Mouse (Mus musculus): ENCODE data around the gene Ccnyl1. TPM values are rescaled to one million over a fixed set of nuclear protein-coding genes. Genes with fewer than 3 reads are reported as not detected.
"Not testable (repeated sequence)": the region's sequence is repeated elsewhere in the genome, so short reads cannot be mapped to it uniquely, and the experiment has no call there.

Ccnyl1 gene
- 10 to 100 TPM; 24.0 to 27.6 TPM for total RNA-seq (2021)

DNA sequence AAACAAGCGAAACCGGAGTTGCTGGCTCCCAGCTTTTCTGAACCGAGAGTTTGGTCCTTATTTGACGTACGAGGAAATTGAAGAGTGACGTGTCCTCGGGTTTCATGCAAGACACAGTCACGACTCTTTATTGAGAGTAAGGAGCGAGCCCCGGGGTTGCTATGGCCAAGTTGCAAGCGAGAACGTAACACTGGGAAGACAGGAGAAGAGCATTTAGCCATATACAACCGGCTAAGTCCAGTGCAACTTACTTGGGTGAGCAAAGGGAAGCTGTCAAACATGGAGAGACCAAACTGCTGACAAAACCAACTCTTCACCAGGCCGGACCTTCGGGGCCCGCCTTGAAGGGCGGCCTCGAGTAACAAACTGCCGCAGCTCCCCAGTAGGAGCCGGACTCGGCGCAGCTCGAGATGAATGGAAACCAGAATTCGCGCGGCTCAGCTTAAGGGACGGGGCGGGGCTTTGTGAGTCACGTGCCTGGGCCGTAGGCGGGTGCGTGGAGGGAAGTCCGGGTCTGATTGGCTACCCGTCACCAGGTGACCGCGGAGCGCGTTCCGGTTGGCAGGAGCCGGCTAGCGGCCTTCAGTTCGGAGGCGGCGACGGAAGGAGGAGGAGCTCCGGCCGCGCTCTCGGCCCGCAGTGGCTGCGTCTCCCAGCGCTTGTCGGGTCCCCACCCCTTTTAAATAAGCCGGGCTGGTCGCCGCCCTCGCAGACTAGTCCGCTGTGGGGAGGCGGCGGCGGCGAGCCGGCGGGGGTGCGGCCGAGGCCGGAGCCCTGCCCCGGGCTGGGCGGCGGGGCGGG is at the start of gene Ccnyl1:
Gene Ccnyl1, plus strand, starts transcription at position 243 of the 801 bp plus-strand sequence.
- DNase-seq, result peak; percentile 99
- intact Hi-C loops (cut with DNase I), result loop anchor here (1.0 to 10.0 kb wide), 4 partner anchors 31 to 243 kb away; partner anchors contain the start of genes Creb1 and Mettl21a

- DNase-seq, result no peak
- intact Hi-C loops (cut with DNase I), result no loop called here
These were observed 49.2 kb upstream of the Ccnyl1 start for GRCm38 (mm10) chr1:64641069-64641468.

GRCm38 (mm10) chr1:64642541-64642940 is 47.7 kb upstream of the Ccnyl1 start:
- DNase-seq; intact Hi-C loops (cut with DNase I): not testable (repeated sequence)

GRCm38 (mm10) chr1:64644513-64644912 is 45.7 kb upstream of the Ccnyl1 start:
- intact Hi-C loops (cut with DNase I), result no loop called here
- no peak for DNase-seq

DNA sequence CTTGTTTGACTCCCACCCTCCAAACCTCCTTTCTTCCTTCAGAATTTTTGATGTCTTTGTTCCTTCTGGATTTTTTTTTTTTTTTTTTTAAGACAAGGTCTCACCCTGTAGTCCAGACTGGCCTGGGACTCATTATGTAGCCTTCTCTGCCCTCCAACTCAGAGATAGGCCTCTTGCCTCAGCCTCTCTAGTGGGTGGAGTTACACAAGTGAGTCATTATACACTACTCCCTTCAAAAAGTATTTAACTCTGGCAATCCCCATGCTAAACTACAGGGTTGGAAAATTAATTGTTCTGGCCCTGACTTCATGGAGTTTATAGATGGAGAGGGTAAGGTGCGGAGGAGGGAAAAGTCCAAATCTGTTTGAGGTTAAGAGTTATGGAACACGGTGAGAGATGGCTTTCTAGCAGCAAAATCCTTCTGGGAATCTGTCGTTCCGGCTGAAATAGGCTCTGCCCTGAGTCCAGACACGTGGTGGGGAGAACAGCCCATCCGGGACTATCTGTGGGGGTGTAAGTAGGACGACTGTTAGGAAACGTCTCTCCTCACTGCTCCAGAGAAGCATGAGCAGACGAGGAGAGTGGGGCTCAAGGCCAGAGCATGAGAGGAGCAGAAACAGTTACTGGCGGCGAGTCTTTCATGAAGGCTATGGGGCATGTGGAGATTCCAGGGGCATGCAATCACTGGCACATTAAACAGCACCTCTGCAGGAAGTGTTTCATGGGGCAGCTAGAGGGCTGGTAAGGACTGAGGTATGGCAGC is 40.7 kb upstream of the Ccnyl1 start:
- intact Hi-C loops (cut with DNase I), result no loop called here
- DNase-seq, result peak; percentile 9 to 25

DNA sequence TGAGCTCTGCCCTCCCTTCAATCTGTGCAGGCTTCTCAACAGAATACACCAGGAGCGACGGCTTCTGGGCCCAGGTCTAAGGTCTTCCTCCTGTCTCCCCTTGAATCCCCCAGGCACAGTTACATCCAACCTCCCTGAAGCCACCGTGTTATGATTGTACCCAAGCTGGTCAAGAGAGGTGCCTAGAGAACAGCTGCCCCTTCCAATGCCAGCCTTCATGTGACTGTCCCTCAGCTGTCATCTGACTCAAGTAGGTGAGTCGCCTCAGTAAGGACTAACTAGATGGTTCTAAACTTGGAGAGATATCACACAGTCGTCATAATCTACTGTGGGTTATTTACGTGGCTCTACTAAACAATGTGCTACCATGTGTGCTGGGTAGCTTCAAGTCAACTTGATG is 36.6 kb upstream of the Ccnyl1 start:
- intact Hi-C loops (cut with DNase I), result no loop called here
- DNase-seq, result no peak

DNA sequence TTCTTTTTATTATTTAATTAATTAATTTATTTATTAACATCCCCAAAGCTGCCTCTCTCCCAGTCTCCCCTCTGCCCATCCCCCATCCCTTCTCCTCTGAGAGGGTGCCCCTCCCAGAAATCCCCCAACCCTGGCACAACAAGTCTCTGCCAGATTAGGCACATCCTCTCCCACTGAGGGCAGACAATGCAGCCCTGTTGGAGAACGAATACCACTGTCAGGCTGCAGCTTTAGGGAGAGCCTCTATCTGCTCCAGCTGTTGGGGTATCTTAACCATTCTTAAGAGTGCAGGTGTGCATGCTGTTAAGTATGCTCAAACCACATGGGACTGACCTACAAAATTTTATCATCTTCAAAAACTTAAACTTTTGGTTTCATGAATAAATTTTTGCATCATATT is 34.8 kb upstream of the Ccnyl1 start:
- intact Hi-C loops (cut with DNase I), result no loop called here
- no peak for DNase-seq

DNA sequence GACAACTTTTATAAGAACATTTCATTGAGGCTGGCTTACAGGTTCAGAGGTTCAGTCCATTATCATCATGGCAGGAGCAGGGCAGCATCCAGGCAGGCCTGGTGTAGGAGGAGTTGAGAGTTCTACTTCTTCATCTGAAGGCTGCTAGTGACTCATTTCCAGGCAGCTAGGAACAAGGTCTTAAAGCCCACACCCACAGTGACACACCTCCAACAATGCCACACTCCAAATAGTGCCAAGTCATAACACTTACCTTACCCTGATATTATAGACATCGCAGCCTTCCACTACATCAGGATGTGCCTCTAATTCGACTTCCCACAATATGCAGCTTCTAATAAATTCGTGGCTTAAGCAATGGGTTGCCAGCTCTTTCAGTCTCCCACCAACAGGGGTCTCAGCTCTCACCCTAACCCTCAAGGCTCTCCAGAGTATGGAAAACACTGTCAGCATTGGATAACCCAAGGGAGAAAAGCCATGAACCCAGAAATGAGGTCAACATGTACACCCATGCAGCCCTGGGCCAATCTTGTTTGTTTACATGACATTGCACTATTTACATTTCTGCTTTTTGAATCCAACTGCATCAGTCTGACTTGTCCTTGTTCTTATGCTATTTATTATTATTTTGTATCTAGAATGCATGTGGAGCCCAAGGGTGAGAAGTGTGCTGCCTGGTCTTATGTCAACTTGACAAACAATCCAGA is 33.7 kb upstream of the Ccnyl1 start:
- intact Hi-C loops (cut with DNase I), result no loop called here
- DNase-seq, result no peak

GRCm38 (mm10) chr1:64658876-64659275 is 31.4 kb upstream of the Ccnyl1 start:
- DNase-seq, result peak; percentile 12 to 23
- intact Hi-C loops (cut with DNase I), result loop anchor here (1.0 kb wide), 1 partner anchor 32 kb away; no protein-coding TSS in a partner anchor

DNA sequence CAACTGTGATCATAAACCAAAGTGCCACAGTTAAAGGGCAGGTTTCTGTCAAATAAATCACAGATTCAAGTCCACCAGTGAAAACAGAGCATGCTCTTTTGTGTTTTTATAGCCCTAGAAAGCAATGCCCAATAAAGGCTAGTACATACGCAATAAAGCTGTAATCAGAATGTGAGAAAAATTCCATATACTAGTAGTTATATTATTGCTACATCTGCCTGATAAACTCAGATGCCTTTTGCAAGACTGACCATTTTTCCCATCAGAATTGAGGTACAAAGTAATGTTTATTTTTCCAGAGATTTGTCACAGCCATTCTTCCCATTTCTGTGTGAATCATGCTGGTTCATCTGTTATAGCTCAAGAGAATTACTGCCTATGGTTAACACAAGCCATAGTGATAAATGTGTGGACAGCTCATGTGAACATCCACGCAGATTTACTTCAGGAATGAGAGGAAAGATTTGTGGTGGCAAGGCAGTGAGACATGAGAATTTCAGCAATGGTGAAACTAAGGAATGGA is 23.1 kb upstream of the Ccnyl1 start:
- no peak for DNase-seq
- intact Hi-C loops (cut with DNase I), result no loop called here

DNA sequence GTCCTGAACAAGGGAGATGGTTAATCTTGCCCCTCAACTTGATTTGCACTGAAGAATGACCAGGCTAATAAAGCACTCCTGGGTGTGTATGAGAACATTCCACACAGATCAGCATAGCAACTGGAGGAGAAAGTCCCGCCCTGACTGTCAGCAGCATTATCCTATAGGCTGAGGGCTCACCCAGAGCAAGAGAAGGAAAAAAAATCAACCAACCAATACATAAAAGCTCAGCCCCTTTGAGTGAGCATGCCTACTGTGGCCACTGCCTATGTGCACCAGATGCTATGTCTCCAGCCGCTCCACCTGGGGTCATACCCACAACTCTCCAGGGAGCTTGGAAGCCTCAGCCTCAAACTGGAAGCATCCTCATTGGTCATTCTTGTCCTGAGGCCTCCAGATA is 20.8 kb upstream of the Ccnyl1 start:
- intact Hi-C loops (cut with DNase I), result no loop called here
- no peak for DNase-seq

- DNase-seq, result no peak
These were observed 16.3 kb upstream of the Ccnyl1 start for GRCm38 (mm10) chr1:64673931-64674330.

GRCm38 (mm10) chr1:64676060-64676839 is 14.0 kb upstream of the Ccnyl1 start:
- intact Hi-C loops (cut with DNase I), result no loop called here
- DNase-seq, result no peak

More at GRCm38 (mm10) chr1:64673931-64674330, 16.3 kb upstream of the Ccnyl1 start:
- intact Hi-C loops (cut with DNase I), result no loop called here

DNA sequence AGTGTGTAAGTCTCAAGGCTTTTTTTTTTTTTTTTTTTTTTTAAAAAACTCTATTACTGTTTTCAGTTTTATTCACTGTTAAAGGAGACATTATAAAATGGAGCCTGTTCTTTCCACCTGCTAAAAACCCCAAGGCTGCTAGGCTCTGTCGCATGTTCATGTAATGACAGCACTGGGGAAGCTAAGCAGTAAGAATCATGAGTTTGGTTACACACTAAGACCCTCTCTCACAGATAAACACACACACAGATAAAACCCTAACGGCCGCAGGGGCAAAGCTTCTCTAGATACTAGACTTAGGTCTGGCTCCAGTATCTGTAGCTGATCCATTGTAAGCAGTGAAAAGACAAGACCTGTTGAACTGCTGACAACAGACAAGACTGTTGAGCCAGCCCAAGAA is 8.8 kb upstream of the Ccnyl1 start:
- no peak for DNase-seq
- intact Hi-C loops (cut with DNase I), result no loop called here

DNA sequence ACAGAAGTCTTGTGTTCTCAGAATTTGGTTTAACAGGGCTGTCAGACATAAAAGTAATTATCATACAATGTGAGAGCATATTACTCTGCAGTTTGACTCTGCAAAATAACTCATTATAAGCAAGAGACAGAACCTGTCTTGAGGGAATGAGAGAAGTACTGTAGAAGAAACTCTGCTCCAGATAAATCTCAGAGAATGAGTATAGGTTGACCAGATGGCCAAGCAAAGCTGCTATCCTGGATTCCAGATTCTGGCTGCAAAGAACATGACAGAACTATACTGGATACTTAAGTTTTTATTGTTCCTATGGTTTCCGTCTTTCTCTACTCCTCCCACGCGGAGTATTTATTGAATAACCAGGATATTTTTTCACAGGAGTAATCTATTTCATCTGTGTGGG is 7.2 kb upstream of the Ccnyl1 start:
- no peak for DNase-seq
- intact Hi-C loops (cut with DNase I), result no loop called here

DNA sequence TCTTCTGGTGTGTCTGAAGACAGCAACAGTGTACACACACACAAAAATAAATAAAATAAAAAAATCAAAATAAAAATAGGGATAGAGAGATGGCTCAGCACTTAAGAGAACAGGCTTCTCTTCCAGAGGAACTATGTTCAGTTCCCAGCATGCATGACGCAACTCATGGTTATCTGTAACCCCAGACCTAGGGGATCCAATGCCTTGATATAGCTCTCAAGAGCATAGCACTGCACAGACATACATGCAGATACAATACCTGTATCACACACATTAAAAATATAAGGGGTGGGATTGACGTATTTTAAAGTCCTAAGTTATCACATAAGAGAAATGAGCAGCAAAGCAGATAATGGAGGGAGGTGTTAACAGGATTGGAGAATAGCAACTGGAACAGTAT is 5.8 kb upstream of the Ccnyl1 start:
- intact Hi-C loops (cut with DNase I), result no loop called here
- DNase-seq, result no peak

DNA sequence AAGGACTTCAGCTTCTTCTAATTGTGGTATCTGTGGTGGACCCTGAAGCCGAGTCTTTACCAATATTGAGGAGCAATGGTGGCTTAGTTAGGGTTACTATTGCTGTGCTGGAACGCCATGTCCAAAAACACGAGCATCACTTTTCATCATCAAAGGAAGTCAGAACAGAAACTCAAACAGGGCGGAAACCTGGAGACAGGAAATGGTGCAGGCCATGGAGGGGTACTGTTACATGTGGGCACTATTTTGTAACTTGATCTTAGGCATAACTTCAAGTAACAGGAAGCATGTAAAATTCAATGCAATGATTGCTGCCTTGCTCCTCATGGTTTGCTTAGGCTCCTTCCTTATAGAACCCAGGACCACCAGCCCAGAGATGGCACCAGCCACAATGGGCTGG is 2.2 kb upstream of the Ccnyl1 start:
- DNase-seq, result no peak
- intact Hi-C loops (cut with DNase I), result no loop called here

DNA sequence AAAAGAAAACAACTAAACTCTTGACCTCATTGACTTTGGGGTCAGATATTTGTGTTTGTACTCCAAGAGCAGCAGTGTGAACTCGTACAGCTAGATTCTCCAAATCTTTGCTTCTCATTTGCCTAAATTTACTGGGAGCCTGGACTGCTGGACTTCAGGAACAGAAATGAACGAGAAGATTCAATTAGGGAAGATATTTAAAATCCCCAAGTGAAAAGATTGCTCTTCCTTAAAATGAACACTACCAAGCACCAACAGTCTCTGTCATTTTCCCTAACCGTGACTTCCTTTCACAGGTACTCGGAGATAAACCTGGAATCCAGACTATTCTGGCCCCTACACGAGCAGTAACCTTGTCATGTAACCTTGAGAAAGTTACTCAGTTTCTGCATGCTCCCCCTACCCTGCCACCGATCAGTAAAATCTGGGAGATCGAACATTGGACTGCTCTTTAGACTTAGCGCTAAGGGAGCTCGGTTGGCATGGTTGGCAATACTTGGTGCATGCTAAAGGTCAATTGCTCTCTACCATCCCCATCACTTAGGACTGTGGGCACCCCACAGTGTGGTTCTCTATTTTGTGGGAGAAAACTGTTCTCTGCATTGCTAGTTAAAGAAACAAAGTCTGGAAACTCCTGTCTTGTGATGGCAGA is 568 bp upstream of the Ccnyl1 start:
- intact Hi-C loops (cut with DNase I), result loop anchor here (5.0 to 10.0 kb wide), 2 partner anchors 155 to 242 kb away; partner anchors contain the start of gene Creb1
- no peak for DNase-seq

- intact Hi-C loops (cut with DNase I), result loop anchor here (1.0 to 10.0 kb wide), 4 partner anchors 32 to 244 kb away; partner anchors contain the start of genes Creb1 and Mettl21a
- peak; percentile 64 to 65 for DNase-seq
These were observed 881 bp downstream of the Ccnyl1 start for GRCm38 (mm10) chr1:64691121-64691551.
